Mouse (Mus musculus) hindbrain, embryonic 10.5 days (tissue): ENCODE measurements around the gene Olfr1413. TPM values are rescaled to one million over a fixed set of nuclear protein-coding genes. Genes with fewer than 3 reads are reported as not detected.

Source experiments
- DNase-seq: peaks from one replicate; pipeline ENCODE4 v3.0.0-alpha.2; 2017; ENCODE audit warnings: low spot score
- H3K27ac ChIP-seq: fragments of 300-500 bp; sonication (generic); 2 replicates; pipeline ENCODE4 v1.5.1; 2016; ENCODE audit warnings: mild to moderate bottlenecking, moderate library complexity
- H3K27me3 ChIP-seq: fragments of 300-500 bp; sonication (generic); 2 replicates; pipeline ENCODE4 v1.6.1; 2016; ENCODE audit warnings: mild to moderate bottlenecking; ENCODE audit not compliant: poor library complexity, insufficient read depth, severe bottlenecking
- H3K36me3 ChIP-seq: fragments of 300-500 bp; sonication (generic); 2 replicates; pipeline ENCODE4 v1.6.1; 2016; ENCODE audit warnings: mild to moderate bottlenecking, moderate library complexity
- H3K4me1 ChIP-seq: fragments of 300-500 bp; sonication (generic); replicated peaks from 2 replicates; pipeline ENCODE4 v1.6.1; 2016; ENCODE audit warnings: mild to moderate bottlenecking
- H3K4me3 ChIP-seq: fragments of 300-500 bp; sonication (generic); 2 replicates; pipeline ENCODE4 v1.5.1; 2016; ENCODE audit warnings: mild to moderate bottlenecking, moderate library complexity
- H3K9me3 ChIP-seq: fragments of 300-500 bp; sonication (generic); 2 replicates; pipeline ENCODE4 v1.6.1; 2016; ENCODE audit warnings: mild to moderate bottlenecking, moderate library complexity
- WGBS: fragments of 180-500 bp; shearing (Covaris S2); methylation state at CpG from one replicate; pipeline ENCODE4 v1.1.7; 2016; 5-methylcytosine and 5-hydroxymethylcytosine counted together
- polyA plus RNA-seq: library from polyadenylated mRNA; unstranded; fragments of >200 nt; fragmentation: Nextera tagmentation; extraction: Ambion mirVana; gene quantifications from 2 replicates; pipeline ENCODE4 v1.2.1, GENCODE M21; 2016

Gene Olfr1413
- polyA plus RNA-seq: not detected in 2 replicates

DNA sequence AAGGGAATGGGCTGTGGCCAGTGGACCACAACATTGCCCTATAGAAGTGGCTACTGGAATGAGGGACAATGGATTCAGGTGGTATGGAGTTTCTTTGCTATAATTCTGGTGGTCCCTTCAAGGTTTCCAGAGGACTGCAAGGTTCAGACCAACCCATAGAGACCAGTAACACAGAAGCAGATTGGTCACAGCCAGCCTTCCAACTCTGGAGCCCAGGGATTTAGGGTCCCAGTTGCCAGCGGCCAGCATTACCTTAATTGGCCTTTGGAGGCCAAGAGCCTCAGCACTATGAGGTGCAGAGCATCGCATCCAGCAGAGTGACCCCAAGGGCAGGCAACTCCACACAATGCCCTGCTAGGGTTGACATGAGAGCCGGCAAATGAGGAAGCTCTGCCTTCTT lies at the start of gene Olfr1413:
Olfr1413 (plus strand) TSS at position 301 of the 400 bp plus-strand sequence.
- no peaks in the 10 kb centered on the region for H3K4me1 ChIP-seq

DNA sequence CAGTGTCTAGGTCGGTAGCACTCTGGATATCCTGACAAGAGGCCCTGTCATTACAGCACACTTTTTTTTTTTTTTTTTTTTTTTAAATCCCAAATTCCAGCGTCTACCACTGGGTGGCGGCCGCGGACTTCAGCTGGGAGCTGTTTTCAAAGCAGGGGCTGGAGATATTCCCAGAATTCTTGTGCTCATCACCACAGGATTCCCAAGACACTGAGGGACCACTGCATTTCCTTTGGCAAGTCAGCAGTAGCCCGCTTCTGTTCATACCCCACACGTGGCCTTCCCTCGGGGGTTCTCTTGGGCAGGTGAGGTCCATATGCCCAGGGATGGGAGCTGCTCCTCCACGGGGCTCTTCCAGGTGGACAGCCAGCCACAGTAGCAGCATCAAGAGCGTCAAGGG lies 49.7 kb upstream of the Olfr1413 start:
- Histone ChIP-seq H3K27ac (no peak overlapping the region), H3K9me3 (no peaks in the 10 kb centered on the region), H3K4me3 (no peak overlapping the region), H3K36me3 (no peaks in the 10 kb centered on the region), H3K27me3 (no peaks in the 10 kb centered on the region), H3K4me1 (peaks cover 5% of the 10 kb centered on the region; the same call in 1 of the 2 replicates)
- peak; percentile 52 for DNase-seq
- WGBS: 20% methylated on average over 10 of the region's 10 CpGs

More for the DNA sequence above, at the start of gene Olfr1413:
- Histone ChIP-seq H3K27me3 (no peaks in the 10 kb centered on the region), H3K9me3 (no peaks in the 10 kb centered on the region), H3K4me3 (no peak within 1 kb of the TSS), H3K27ac (no peak within 1 kb of the TSS), H3K36me3 (no peaks in the 10 kb centered on the region)
- WGBS: 93% methylated on average over 3 of the region's 3 CpGs
- no peak for DNase-seq

DNA sequence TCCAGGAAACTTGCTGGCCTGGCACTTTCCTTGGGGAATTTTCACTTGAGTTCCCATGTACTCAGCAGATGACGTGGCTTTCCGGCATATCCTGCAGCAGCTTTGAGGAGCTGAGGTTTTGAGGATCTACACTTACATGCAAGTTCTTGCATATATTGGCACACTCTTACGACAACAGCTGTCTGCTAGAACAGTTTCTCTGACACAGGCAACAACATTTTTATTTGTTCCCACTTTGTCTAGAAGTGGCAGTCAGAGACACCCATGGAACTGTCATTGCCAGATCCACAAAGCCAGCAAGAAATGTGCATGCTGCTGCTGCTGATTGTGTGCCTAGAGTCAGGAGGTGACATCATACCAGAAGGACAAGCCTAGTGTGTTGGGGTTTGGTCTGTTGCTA lies 47.4 kb upstream of the Olfr1413 start:
- peaks cover 5% of the 10 kb centered on the region; the same call in 1 of the 2 replicates for H3K4me1 ChIP-seq
- H3K27ac ChIP-seq: no peak overlapping the region
- H3K36me3 ChIP-seq: no peaks in the 10 kb centered on the region
- DNase-seq: no peak
- H3K9me3 ChIP-seq: no peaks in the 10 kb centered on the region
- H3K27me3 ChIP-seq: no peaks in the 10 kb centered on the region
- 90% methylated on average over 3 of the region's 3 CpGs for WGBS
- no peak overlapping the region for H3K4me3 ChIP-seq

DNA sequence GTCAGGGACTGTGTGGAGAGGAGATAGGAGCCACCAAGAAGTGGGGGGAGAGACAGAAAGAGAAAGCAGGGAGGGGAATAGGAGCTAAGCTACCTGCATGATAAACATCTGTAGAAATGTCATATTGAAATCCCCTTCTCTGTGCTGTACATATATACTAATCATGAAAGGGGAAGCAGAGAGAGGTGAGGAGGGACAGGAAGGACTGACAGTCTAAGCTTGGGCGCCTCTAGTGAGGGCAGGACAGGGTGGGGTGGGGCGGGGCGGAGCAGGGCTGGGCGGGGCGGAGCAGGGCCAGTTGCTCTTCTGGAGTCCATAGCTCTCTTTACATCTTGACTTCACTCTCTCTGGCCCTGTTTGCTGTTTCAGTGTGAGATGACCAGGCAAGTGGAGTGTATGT lies 34.1 kb upstream of the Olfr1413 start:
- no peaks in the 10 kb centered on the region for H3K4me1 ChIP-seq
- no peaks in the 10 kb centered on the region for H3K36me3 ChIP-seq
- no peak for DNase-seq
- H3K27ac ChIP-seq: no peak overlapping the region
- H3K9me3 ChIP-seq: no peaks in the 10 kb centered on the region
- H3K4me3 ChIP-seq: no peak overlapping the region
- H3K27me3 ChIP-seq: no peaks in the 10 kb centered on the region
- 45% methylated on average over 5 of the region's 5 CpGs for WGBS

DNA sequence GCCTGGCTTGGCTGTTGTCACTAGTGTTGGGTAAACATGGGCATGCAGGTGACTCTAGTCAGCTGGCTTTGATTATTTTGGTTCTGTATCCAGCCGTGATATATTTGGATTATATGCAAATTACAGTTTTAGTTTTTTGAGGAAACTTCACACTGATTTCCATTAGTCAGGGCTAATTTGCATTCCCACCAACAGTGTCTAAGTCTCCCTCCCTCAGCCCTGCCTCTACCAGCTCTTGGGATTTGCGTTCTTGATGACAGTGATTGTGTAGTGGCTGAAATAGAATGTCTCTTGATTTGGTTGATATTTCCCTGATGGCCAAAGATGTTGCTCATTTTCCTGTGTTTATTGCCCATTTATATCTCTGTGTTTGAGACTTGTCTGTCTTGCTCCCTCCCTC lies 32.1 kb upstream of the Olfr1413 start:
- no peak overlapping the region for H3K4me3 ChIP-seq
- no peaks in the 10 kb centered on the region for H3K36me3 ChIP-seq
- H3K4me1 ChIP-seq: no peaks in the 10 kb centered on the region
- no peak overlapping the region for H3K27ac ChIP-seq
- no peak for DNase-seq
- WGBS: 47% methylated on average over 2 of the region's 2 CpGs
- H3K27me3 ChIP-seq: no peaks in the 10 kb centered on the region
- H3K9me3 ChIP-seq: no peaks in the 10 kb centered on the region

DNA sequence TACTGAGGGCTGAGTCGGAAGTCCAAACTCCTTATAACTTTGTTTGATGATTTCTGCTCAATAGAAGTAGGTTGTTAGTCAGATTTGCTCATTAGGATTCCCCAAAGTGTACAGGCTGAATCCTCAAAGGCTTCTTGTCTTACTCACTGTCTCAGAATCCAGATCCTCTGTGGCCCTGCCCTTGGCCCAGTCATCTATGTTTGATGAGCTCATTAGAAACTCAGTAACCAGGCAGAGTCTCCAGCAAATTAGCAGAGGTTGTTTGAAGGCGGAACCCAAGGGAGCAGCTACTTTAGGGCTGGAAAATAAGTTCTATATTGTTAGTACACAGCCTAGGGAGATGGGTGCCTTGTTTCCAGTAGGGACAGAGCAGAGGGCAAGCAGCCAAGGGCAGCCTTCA lies 25.2 kb upstream of the Olfr1413 start:
- Histone ChIP-seq H3K4me1 (no peaks in the 10 kb centered on the region), H3K4me3 (no peak overlapping the region), H3K36me3 (no peaks in the 10 kb centered on the region), H3K27me3 (no peaks in the 10 kb centered on the region), H3K27ac (no peak overlapping the region), H3K9me3 (no peaks in the 10 kb centered on the region)
- no peak for DNase-seq
- 84% methylated on average over 2 of the region's 2 CpGs for WGBS

DNA sequence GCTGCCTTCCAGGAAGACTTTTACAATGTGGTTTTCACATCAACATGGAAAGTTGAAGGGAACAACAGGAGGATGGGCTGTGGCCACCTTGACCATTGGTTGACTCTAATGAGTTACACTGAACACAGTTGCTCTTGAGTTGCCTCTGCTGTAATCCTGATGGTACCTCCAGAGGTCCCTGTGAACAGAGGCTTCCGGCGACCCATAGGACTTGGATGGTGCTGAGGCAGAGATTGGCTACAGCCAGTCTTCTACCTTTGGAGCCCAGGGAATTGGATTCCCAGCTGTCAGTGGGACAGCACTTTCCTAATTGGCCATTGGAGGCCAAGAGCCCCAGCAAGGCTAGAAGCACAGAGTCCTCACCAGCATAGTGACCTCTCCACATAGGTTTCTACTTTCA lies 14.4 kb downstream of the Olfr1413 start, which contains the start of gene Olfr1412:
Olfr1412 (plus strand) TSS at position 301 of the 400 bp plus-strand sequence.
- H3K27me3 ChIP-seq: no peaks in the 10 kb centered on the region
- WGBS: 83% methylated on average over 2 of the region's 2 CpGs
- H3K4me1 ChIP-seq: no peaks in the 10 kb centered on the region
- H3K9me3 ChIP-seq: no peaks in the 10 kb centered on the region
- DNase-seq: no peak
- H3K27ac ChIP-seq: no peak within 1 kb of the TSS
- H3K4me3 ChIP-seq: no peak within 1 kb of the TSS
- H3K36me3 ChIP-seq: no peaks in the 10 kb centered on the region

DNA sequence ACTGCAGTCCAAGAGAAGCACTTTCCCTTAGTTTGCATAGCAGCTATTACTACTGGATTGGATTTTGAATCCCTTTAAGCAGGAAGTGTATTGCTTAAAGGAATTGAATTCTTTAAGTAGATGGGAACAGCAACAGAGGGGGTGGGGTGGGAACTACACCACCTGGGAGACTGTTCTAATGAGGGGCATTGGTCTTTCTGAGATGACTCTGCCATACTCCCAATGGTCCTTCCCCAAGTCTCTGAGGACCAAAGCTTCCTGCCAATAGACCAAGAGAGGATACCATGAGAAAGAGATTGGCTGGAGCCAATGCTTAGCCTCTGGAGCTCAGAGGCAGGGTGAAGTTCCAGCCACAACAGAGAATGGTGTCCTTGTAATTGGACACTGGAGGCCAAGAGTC lies 23.0 kb downstream of the Olfr1413 start, which contains the start of gene Olfr1411:
Olfr1411 (plus strand) TSS at position 301 of the 400 bp plus-strand sequence.
- Histone ChIP-seq H3K36me3 (no peaks in the 10 kb centered on the region), H3K27ac (no peak within 1 kb of the TSS), H3K9me3 (no peaks in the 10 kb centered on the region)

DNA sequence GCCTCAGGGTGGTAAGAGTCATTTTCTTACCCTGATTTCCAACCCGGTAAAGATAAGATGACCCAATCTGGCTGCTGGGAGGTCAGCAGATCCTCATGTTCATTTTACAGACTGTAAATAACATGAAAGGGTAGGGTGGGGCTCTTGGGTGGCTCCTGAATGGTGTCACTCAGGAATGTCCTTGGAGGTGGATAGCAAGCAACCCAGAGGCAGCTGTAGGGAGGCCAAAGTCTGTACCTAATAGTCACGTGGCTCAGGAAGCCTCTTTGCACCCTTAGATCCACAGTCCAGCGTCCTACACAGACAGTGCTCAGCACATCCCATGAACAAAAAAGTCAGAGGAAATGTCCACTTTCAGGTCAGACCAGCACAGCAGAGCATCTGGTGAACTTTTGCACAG lies 24.9 kb downstream of the Olfr1413 start:
- H3K36me3 ChIP-seq: no peaks in the 10 kb centered on the region
- no peak for DNase-seq
- no peak overlapping the region for H3K4me3 ChIP-seq
- H3K9me3 ChIP-seq: no peaks in the 10 kb centered on the region
- H3K27ac ChIP-seq: no peak overlapping the region
- H3K27me3 ChIP-seq: no peaks in the 10 kb centered on the region
- H3K4me1 ChIP-seq: no peaks in the 10 kb centered on the region
- 86% methylated on average over 3 of the region's 3 CpGs for WGBS

More for the DNA sequence above, 23.0 kb downstream of the Olfr1413 start, which contains the start of gene Olfr1411:
- no peak for DNase-seq
- Histone ChIP-seq H3K4me3 (no peak within 1 kb of the TSS), H3K4me1 (no peaks in the 10 kb centered on the region), H3K27me3 (no peaks in the 10 kb centered on the region)

DNA sequence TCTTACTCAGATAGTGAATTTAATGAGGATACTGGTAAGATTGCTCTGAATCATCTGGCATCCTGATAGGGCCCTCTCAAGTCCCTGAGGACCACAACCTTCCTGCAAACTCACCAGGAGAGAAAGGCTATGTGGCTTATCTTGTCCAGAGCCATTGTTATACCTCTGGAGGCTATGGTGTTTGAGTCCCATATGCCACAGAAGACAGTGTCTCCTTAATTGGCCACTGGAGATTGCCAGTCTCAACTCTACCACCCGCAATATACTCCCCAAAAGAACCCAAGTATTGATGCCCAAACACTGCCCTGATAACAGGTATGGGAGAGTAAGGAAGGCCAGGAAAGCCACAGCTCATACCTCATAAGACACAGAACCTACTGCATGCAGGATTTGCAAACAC lies 34.4 kb downstream of the Olfr1413 start, which contains the start of gene Olfr1410:
Olfr1410 (plus strand) TSS at position 301 of the 400 bp plus-strand sequence.
- DNase-seq: no peak
- Histone ChIP-seq H3K27ac (no peak within 1 kb of the TSS), H3K9me3 (no peaks in the 10 kb centered on the region), H3K4me3 (no peak within 1 kb of the TSS), H3K36me3 (no peaks in the 10 kb centered on the region), H3K4me1 (no peaks in the 10 kb centered on the region), H3K27me3 (no peaks in the 10 kb centered on the region)
- WGBS: 86% methylated on average over 1 of the region's 1 CpGs

DNA sequence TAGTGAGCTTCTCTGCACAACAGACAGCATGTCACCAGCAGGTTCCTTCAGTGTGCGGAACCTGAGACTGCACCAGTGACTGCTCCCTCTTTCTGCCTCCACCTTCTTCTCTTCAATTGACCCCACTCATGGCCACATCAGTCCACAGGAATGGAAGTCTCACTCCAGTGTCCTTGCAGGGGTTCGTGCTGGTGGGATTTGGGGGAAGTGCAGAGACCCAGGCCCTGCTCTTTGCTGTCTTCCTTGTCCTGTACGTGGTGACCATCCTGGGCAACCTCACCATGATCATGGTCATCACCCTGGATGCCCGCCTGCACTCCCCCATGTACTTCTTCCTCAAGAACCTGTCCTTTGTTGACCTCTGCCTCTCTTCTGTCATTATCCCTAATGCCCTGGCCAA lies 36.6 kb downstream of the Olfr1413 start:
- Histone ChIP-seq H3K4me1 (no peaks in the 10 kb centered on the region), H3K4me3 (no peak overlapping the region), H3K27me3 (peaks cover 10% of the 10 kb centered on the region; the same call in 1 of the 2 replicates), H3K9me3 (no peaks in the 10 kb centered on the region), H3K36me3 (no peaks in the 10 kb centered on the region), H3K27ac (no peak overlapping the region)
- no peak for DNase-seq
- WGBS: 74% methylated on average over 4 of the region's 4 CpGs

DNA sequence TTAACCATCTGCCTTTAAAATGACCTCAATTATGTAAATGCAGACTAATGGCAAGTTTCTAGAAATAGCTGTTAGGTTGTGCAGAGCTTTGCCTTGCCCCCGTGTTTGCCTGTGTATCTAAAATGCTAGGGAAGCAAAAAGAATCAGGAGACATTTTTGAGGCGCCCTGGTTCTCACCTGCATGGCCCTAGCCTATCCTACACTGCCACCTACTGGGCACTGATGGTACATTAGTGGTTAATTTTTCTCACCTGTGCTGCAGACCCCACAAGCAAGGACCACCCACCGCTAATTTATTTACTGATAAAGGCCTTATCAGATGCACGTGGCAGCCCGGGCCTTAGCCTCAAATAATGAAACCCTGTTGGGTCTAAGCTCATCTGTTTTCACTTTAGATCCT lies 39.9 kb downstream of the Olfr1413 start:
- H3K27me3 ChIP-seq: peaks cover 10% of the 10 kb centered on the region; the same call in 1 of the 2 replicates
- no peak overlapping the region for H3K4me3 ChIP-seq
- no peaks in the 10 kb centered on the region for H3K9me3 ChIP-seq
- peak; percentile 47 for DNase-seq
- no peaks in the 10 kb centered on the region for H3K4me1 ChIP-seq
- no peaks in the 10 kb centered on the region for H3K36me3 ChIP-seq
- 10% methylated on average over 5 of the region's 5 CpGs for WGBS
- no peak overlapping the region for H3K27ac ChIP-seq

DNA sequence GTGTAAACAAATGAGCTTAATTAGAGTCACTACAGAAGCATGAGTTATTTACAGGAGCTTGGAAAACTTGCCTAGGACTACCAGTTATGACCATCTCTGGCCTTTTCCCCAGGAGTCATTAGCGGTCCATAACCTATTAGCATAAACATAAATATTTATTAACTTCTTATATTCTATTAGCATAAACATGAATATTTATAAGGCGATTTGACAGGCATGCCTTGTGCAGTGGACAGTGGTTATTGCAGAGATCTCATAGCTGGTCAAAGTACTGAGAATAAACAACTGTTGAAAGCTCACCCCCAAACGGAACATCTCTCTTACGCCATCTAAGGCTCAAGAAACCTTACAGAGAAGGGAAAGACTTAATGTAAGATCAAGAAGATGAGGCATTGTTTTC lies 42.1 kb downstream of the Olfr1413 start:
- no peak overlapping the region for H3K27ac ChIP-seq
- no peaks in the 10 kb centered on the region for H3K9me3 ChIP-seq
- no peaks in the 10 kb centered on the region for H3K36me3 ChIP-seq
- WGBS: 52% methylated on average over 4 of the region's 4 CpGs
- peaks cover 10% of the 10 kb centered on the region; the same call in 1 of the 2 replicates for H3K27me3 ChIP-seq
- no peak overlapping the region for H3K4me3 ChIP-seq
- DNase-seq: no peak
- H3K4me1 ChIP-seq: no peaks in the 10 kb centered on the region

DNA sequence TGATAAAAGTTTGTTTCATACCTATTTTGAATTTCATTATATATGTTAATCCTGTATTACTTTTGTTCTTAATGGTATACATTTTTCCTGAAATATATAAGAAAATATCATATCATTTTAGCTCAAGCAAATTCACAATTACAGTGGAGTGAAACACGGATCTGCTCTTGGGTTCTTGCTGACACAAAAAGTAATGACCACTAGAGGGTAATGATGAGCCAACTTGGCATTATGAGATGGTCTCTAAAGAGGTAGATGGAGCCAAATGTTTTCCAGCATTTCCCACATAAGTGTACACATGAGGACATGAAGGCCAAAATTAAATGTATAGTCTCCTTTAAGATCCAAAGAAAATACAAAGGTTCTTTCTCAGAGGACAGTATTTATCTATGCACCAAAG lies 43.4 kb downstream of the Olfr1413 start:
- Histone ChIP-seq H3K4me1 (no peaks in the 10 kb centered on the region), H3K9me3 (no peaks in the 10 kb centered on the region), H3K36me3 (no peaks in the 10 kb centered on the region), H3K27me3 (peaks cover 10% of the 10 kb centered on the region; the same call in 1 of the 2 replicates), H3K27ac (no peak overlapping the region), H3K4me3 (no peak overlapping the region)
- 7% methylated on average over 1 of the region's 1 CpGs for WGBS
- no peak for DNase-seq
